Mouse (Mus musculus) embryonic facial prominence, embryonic 13.5 days (tissue): Measurements from ENCODE around the gene Plpp3. TPM values are rescaled to one million over a fixed set of nuclear protein-coding genes. Genes with fewer than 3 reads are reported as not detected.

Experiments
- ATAC-seq: fragments of 200-750 bp; cut with Nextera tagmentation; 2 replicates; pipeline ENCODE4 v1.8.0; 2017; ENCODE audit warnings: low read depth; ENCODE audit not compliant: insufficient number of reproducible peaks, insufficient read depth, low FRiP score, low TSS enrichment
- H3K27ac ChIP-seq: fragments of 300-500 bp; sonication (generic); 2 replicates; pipeline ENCODE4 v1.5.1; 2015; ENCODE audit warnings: moderate library complexity, mild to moderate bottlenecking, inconsistent platforms
- H3K27me3 ChIP-seq: fragments of 300-500 bp; sonication (generic); 2 replicates; pipeline ENCODE4 v1.6.1; 2015; ENCODE audit warnings: mild to moderate bottlenecking, inconsistent platforms
- H3K36me3 ChIP-seq: fragments of 300-500 bp; sonication (generic); 2 replicates; pipeline ENCODE4 v1.6.1; 2015; ENCODE audit warnings: mild to moderate bottlenecking, inconsistent platforms
- H3K4me1 ChIP-seq: fragments of 300-500 bp; sonication (generic); 2 replicates; pipeline ENCODE4 v1.6.1; 2015; ENCODE audit warnings: inconsistent platforms
- H3K4me2 ChIP-seq: fragments of 300-500 bp; sonication (generic); 2 replicates; pipeline ENCODE4 v1.6.1; 2015; ENCODE audit warnings: moderate library complexity, mild to moderate bottlenecking, inconsistent platforms
- H3K4me3 ChIP-seq: fragments of 300-500 bp; sonication (generic); 2 replicates; pipeline ENCODE4 v1.5.1; 2015; ENCODE audit warnings: mild to moderate bottlenecking, inconsistent platforms
- H3K9ac ChIP-seq: fragments of 300-500 bp; sonication (generic); 2 replicates; pipeline ENCODE4 v1.6.1; 2015; ENCODE audit warnings: mild to moderate bottlenecking, inconsistent platforms
- H3K9me3 ChIP-seq: fragments of 300-500 bp; sonication (generic); 2 replicates; pipeline ENCODE4 v1.6.1; 2016; ENCODE audit warnings: inconsistent platforms
- WGBS: fragments of 180-500 bp; shearing (Covaris S2); methylation state at CpG from one replicate; pipeline ENCODE4 v1.1.7; 2015; ENCODE audit warnings: mixed read lengths; 5-methylcytosine and 5-hydroxymethylcytosine counted together
- polyA plus RNA-seq: library from polyadenylated mRNA; unstranded; fragments of >200 nt; fragmentation: Nextera tagmentation; extraction: Ambion mirVana; gene quantifications from 2 replicates; pipeline ENCODE4 v1.2.1, GENCODE M21; 2015

The Plpp3 gene
- polyA plus RNA-seq, 1 experiment from 2014 or later: 150 TPM

GRCm38 (mm10) chr4:105122429-105122828 lies 34.7 kb upstream of the Plpp3 start:
- Histone ChIP-seq H3K27ac (no peak overlapping the region), H3K4me3 (no peak overlapping the region), H3K4me2 (no peak overlapping the region), H3K9me3 (peaks cover 5% of the 10 kb centered on the region; the same call in 1 of the 2 replicates), H3K4me1 (peaks cover 4% of the 10 kb centered on the region; the same call in 1 of the 2 replicates), H3K36me3 (no peaks in the 10 kb centered on the region), H3K9ac (no peak overlapping the region), H3K27me3 (no peaks in the 10 kb centered on the region)
- ATAC-seq: no peak
- 52% methylated on average over 8 of the region's 8 CpGs for WGBS

- no peak overlapping the region for H3K4me3 ChIP-seq
- H3K9me3 ChIP-seq: peaks cover 5% of the 10 kb centered on the region; the same call in 1 of the 2 replicates
- 72% methylated on average over 7 of the region's 7 CpGs for WGBS
- H3K9ac ChIP-seq: no peak overlapping the region
- no peaks in the 10 kb centered on the region for H3K27me3 ChIP-seq
- peaks cover 12% of the 10 kb centered on the region for H3K4me1 ChIP-seq
- H3K36me3 ChIP-seq: no peaks in the 10 kb centered on the region
- H3K4me2 ChIP-seq: no peak overlapping the region
- no peak overlapping the region for H3K27ac ChIP-seq
- ATAC-seq: no peak
Observed at GRCm38 (mm10) chr4:105129212-105129611, 27.9 kb upstream of the Plpp3 start.

GRCm38 (mm10) chr4:105131756-105132314 lies 25.3 kb upstream of the Plpp3 start:
- Histone ChIP-seq H3K9ac (no peak overlapping the region), H3K4me3 (no peak overlapping the region), H3K36me3 (no peaks in the 10 kb centered on the region), H3K4me1 (peaks cover 8% of the 10 kb centered on the region), H3K27ac (no peak overlapping the region), H3K4me2 (no peak overlapping the region), H3K9me3 (peaks cover 3% of the 10 kb centered on the region; the same call in 1 of the 2 replicates), H3K27me3 (no peaks in the 10 kb centered on the region)
- no peak for ATAC-seq
- WGBS: 63% methylated on average over 9 of the region's 9 CpGs

- peaks cover 8% of the 10 kb centered on the region for H3K4me1 ChIP-seq
- no peaks in the 10 kb centered on the region for H3K36me3 ChIP-seq
- no peak for ATAC-seq
- no peaks in the 10 kb centered on the region for H3K9me3 ChIP-seq
- no peak overlapping the region for H3K4me2 ChIP-seq
- WGBS: 67% methylated on average over 4 of the region's 4 CpGs
- no peak overlapping the region for H3K27ac ChIP-seq
- H3K4me3 ChIP-seq: no peak overlapping the region
- H3K27me3 ChIP-seq: no peaks in the 10 kb centered on the region
- no peak overlapping the region for H3K9ac ChIP-seq
Observed at GRCm38 (mm10) chr4:105133350-105134050, 23.6 kb upstream of the Plpp3 start.

GRCm38 (mm10) chr4:105149492-105149891 lies 7.7 kb upstream of the Plpp3 start:
- Histone ChIP-seq H3K27me3 (no peaks in the 10 kb centered on the region), H3K27ac (no peak overlapping the region), H3K4me3 (no peak overlapping the region), H3K9ac (no peak overlapping the region), H3K36me3 (no peaks in the 10 kb centered on the region), H3K4me2 (no peak overlapping the region), H3K4me1 (no peaks in the 10 kb centered on the region), H3K9me3 (no peaks in the 10 kb centered on the region)
- ATAC-seq: no peak
- WGBS: 79% methylated on average over 7 of the region's 7 CpGs

GRCm38 (mm10) chr4:105151911-105152690 lies 5.0 kb upstream of the Plpp3 start:
- Histone ChIP-seq H3K9me3 (no peaks in the 10 kb centered on the region), H3K27me3 (no peaks in the 10 kb centered on the region), H3K9ac (no peak overlapping the region), H3K4me1 (0 out of 2 replicates have a peak, but pooled peaks cover 3% of the 10 kb centered on the region), H3K27ac (no peak overlapping the region), H3K4me2 (no peak overlapping the region), H3K4me3 (no peak overlapping the region), H3K36me3 (no peaks in the 10 kb centered on the region)
- ATAC-seq: no peak
- 41% methylated on average over 14 of the region's 14 CpGs for WGBS

GRCm38 (mm10) chr4:105153227-105153626 lies 3.9 kb upstream of the Plpp3 start:
- H3K36me3 ChIP-seq: no peaks in the 10 kb centered on the region
- ATAC-seq: no peak
- H3K4me2 ChIP-seq: no peak overlapping the region
- no peaks in the 10 kb centered on the region for H3K27me3 ChIP-seq
- H3K4me1 ChIP-seq: 0 out of 2 replicates have a peak, but pooled peaks cover 3% of the 10 kb centered on the region
- H3K27ac ChIP-seq: no peak overlapping the region
- 64% methylated on average over 3 of the region's 3 CpGs for WGBS
- H3K9me3 ChIP-seq: no peaks in the 10 kb centered on the region
- no peak overlapping the region for H3K4me3 ChIP-seq
- H3K9ac ChIP-seq: no peak overlapping the region

- WGBS: 67% methylated on average over 7 of the region's 7 CpGs
- peaks cover 7% of the 10 kb centered on the region for H3K36me3 ChIP-seq
- no peak overlapping the region for H3K4me3 ChIP-seq
- H3K9me3 ChIP-seq: no peaks in the 10 kb centered on the region
- no peak overlapping the region for H3K27ac ChIP-seq
- ATAC-seq: no peak
- H3K4me2 ChIP-seq: no peak overlapping the region
- H3K4me1 ChIP-seq: peaks cover 20% of the 10 kb centered on the region
- no peaks in the 10 kb centered on the region for H3K27me3 ChIP-seq
- no peak overlapping the region for H3K9ac ChIP-seq
Observed at GRCm38 (mm10) chr4:105156281-105156680, 866 bp upstream of the Plpp3 start.

- 1% methylated on average over 4 of the region's 4 CpGs for WGBS
Observed at GRCm38 (mm10) chr4:105156955-105157275, 232 bp upstream of the Plpp3 start.

GRCm38 (mm10) chr4:105158169-105158555 lies 1.0 kb downstream of the Plpp3 start:
- under 1% methylated on average over 26 of the region's 26 CpGs for WGBS
- Histone ChIP-seq H3K9ac (peak overlapping the region; percentile 97), H3K4me1 (peaks cover 36% of the 10 kb centered on the region), H3K4me3 (peak overlapping the region; percentile 95), H3K4me2 (peak overlapping the region; percentile 85), H3K9me3 (no peaks in the 10 kb centered on the region), H3K27me3 (no peaks in the 10 kb centered on the region), H3K27ac (peak overlapping the region; percentile 99), H3K36me3 (peaks cover 24% of the 10 kb centered on the region)
- ATAC-seq: peak; percentile 35; the same call in 1 of the 2 replicates

More at GRCm38 (mm10) chr4:105156955-105157275, 232 bp upstream of the Plpp3 start:
- peaks cover 26% of the 10 kb centered on the region for H3K4me1 ChIP-seq
- ATAC-seq: no peak
- H3K9ac ChIP-seq: no peak overlapping the region
- H3K9me3 ChIP-seq: no peaks in the 10 kb centered on the region
- peaks cover 13% of the 10 kb centered on the region for H3K36me3 ChIP-seq
- H3K4me3 ChIP-seq: peak overlapping the region; percentile 95
- no peaks in the 10 kb centered on the region for H3K27me3 ChIP-seq
- peak overlapping the region; percentile 99; the same call in 1 of the 2 replicates for H3K27ac ChIP-seq
- peak overlapping the region; percentile 85 for H3K4me2 ChIP-seq

GRCm38 (mm10) chr4:105158651-105159530 lies 1.7 kb downstream of the Plpp3 start:
- no peak for ATAC-seq
- 1% methylated on average over 18 of the region's 18 CpGs for WGBS

More at GRCm38 (mm10) chr4:105158651-105159530, 1.7 kb downstream of the Plpp3 start:
- H3K9ac ChIP-seq: peak overlapping the region; percentile 97
- H3K27ac ChIP-seq: peak overlapping the region; percentile 99
- H3K9me3 ChIP-seq: no peaks in the 10 kb centered on the region
- H3K4me3 ChIP-seq: peak overlapping the region; percentile 95
- peaks cover 31% of the 10 kb centered on the region for H3K36me3 ChIP-seq
- peaks cover 44% of the 10 kb centered on the region for H3K4me1 ChIP-seq
- H3K27me3 ChIP-seq: no peaks in the 10 kb centered on the region
- H3K4me2 ChIP-seq: peak overlapping the region; percentile 85
